Mouse (Mus musculus): ENCODE measurements at regions not wholly inside any gene's neighbourhood (a gene's known extent, or its start where the extent isn't known, plus 50 kb on each side); places are given as distances from the start of the nearest gene placed in this dataset.

DNA sequence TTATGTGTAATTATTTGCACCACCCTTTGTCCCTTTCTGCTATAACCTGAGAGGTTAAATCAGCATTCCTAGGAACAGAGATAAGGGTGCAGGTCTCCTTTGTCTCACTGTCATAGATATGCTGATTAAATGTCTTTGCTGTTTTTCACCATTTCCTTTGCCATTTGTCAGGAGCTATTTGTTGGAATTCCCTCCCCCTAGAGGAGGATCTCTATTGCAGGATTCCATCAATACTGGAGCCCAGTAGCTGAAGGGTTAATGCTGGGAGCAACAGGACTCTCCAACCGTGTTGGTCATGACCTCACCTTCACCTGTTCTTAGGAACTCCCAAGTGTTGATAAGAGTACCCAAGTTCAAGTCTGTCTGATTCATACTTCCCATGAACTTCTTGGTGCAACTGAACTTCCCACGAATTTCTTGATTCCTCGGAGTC, 172.0 kb upstream of the Plxnc1 start:
- TF ChIP-seq CTCF (IDR thresholded peaks at IDR 0.05) (no peak), POLR2A (IDR thresholded peaks at IDR 0.05; ENCODE audit: insufficient read depth, low read depth, low read length) (no peak), EP300 (IDR thresholded peaks at IDR 0.05; ENCODE audit: insufficient read depth, low read depth, low read length) (no peak)
